Mouse (Mus musculus) intestine, postnatal 0 days (tissue): ENCODE measurements around the gene Stim2. TPM values are rescaled to one million over a fixed set of nuclear protein-coding genes. Genes with fewer than 3 reads are reported as not detected.

ENCODE experiments used
- ATAC-seq: fragments of 200-750 bp; cut with Nextera tagmentation; 2 replicates; pipeline ENCODE4 v1.8.0; 2017; ENCODE audit warnings: mild to moderate bottlenecking, moderate TSS enrichment, moderate library complexity
- H3K27ac ChIP-seq: fragments of 300-500 bp; sonication (generic); 2 replicates; pipeline ENCODE4 v1.5.1; 2014; ENCODE audit warnings: mild to moderate bottlenecking, low read depth, low read length, moderate library complexity
- H3K27me3 ChIP-seq: fragments of 300-500 bp; sonication (generic); replicated peaks from 2 replicates; pipeline ENCODE4 v1.6.1; 2014; ENCODE audit warnings: low read length, mixed read lengths; ENCODE audit not compliant: control insufficient read depth, insufficient read depth
- H3K36me3 ChIP-seq: fragments of 300-500 bp; sonication (generic); 2 replicates; pipeline ENCODE4 v1.6.1; 2014; ENCODE audit warnings: mild to moderate bottlenecking, moderate library complexity; ENCODE audit not compliant: control insufficient read depth, insufficient read depth
- H3K4me1 ChIP-seq: fragments of 300-500 bp; sonication (generic); replicated peaks from 2 replicates; pipeline ENCODE4 v1.6.1; 2014; ENCODE audit warnings: antibody characterized with exemption, low read length, mixed read lengths; ENCODE audit not compliant: control insufficient read depth, insufficient read depth
- H3K4me2 ChIP-seq: fragments of 300-500 bp; sonication (generic); replicated peaks from 2 replicates; pipeline ENCODE4 v1.6.1; 2014; ENCODE audit warnings: low read depth, mild to moderate bottlenecking, moderate library complexity
- H3K4me3 ChIP-seq: fragments of 300-500 bp; sonication (generic); 2 replicates; pipeline ENCODE4 v1.5.1; 2014; ENCODE audit warnings: low read depth, low read length
- H3K9ac ChIP-seq: fragments of 300-500 bp; sonication (generic); 2 replicates; pipeline ENCODE4 v1.6.1; 2014; ENCODE audit warnings: mild to moderate bottlenecking, low read depth, low read length
- H3K9me3 ChIP-seq: fragments of 300-500 bp; sonication (generic); 2 replicates; pipeline ENCODE4 v1.6.1; 2016; ENCODE audit warnings: mixed run types; ENCODE audit not compliant: control insufficient read depth
- CTCF ChIP-seq: sonication (generic); IDR thresholded peaks from 2 replicates; pipeline ENCODE4 v1.5.1; 2016; ENCODE audit warnings: low read depth, mild to moderate bottlenecking, control low read depth, antibody characterized with exemption, moderate library complexity
- WGBS: fragments of 180-500 bp; shearing (Covaris S2); extraction: QIAGEN DNeasy Blood & Tissue Kit; methylation state at CpG from one replicate; pipeline ENCODE4 v1.1.7; 2014; 5-methylcytosine and 5-hydroxymethylcytosine counted together
- polyA plus RNA-seq: library from polyadenylated mRNA; unstranded; fragments of >200 nt; fragmentation: Nextera tagmentation; extraction: Ambion mirVana; gene quantifications from 2 replicates; pipeline ENCODE4 v1.2.1, GENCODE M21; 2015

The Stim2 gene
- polyA plus RNA-seq, 1 experiment from 2014 or later = 13.9 TPM

- H3K27ac ChIP-seq = peak overlapping the region; percentile 89
- H3K36me3 ChIP-seq = no peaks in the 10 kb centered on the region
- ATAC-seq = peak; percentile 49
- H3K4me3 ChIP-seq = peak overlapping the region; percentile 90
- under 1% methylated on average over 70 of the region's 76 CpGs for WGBS
- H3K9ac ChIP-seq = peak overlapping the region; percentile 81
- no peaks in the 10 kb centered on the region for H3K9me3 ChIP-seq
- no peak for TF ChIP-seq CTCF
- peak overlapping the region; percentile 86 for H3K4me2 ChIP-seq
- no peaks in the 10 kb centered on the region for H3K27me3 ChIP-seq
- H3K4me1 ChIP-seq = peaks cover 3% of the 10 kb centered on the region; the same call in 1 of the 2 replicates
Measured at GRCm38 (mm10) chr5:53998743-53999460, 603 bp downstream of the Stim2 start.

- Histone ChIP-seq H3K4me3 (peak overlapping the region; percentile 90), H3K4me2 (peak overlapping the region; percentile 86), H3K27me3 (no peaks in the 10 kb centered on the region), H3K27ac (peak overlapping the region; percentile 89), H3K9me3 (no peaks in the 10 kb centered on the region), H3K4me1 (peaks cover 3% of the 10 kb centered on the region; the same call in 1 of the 2 replicates), H3K9ac (peak overlapping the region; percentile 81), H3K36me3 (no peaks in the 10 kb centered on the region)
- no peak; the same call in 1 of the 2 replicates for TF ChIP-seq CTCF
- ATAC-seq = no peak
- WGBS = under 1% methylated on average over 6 of the region's 6 CpGs
Measured at GRCm38 (mm10) chr5:53999461-53999770, 1.1 kb downstream of the Stim2 start.

- no peak overlapping the region for H3K27ac ChIP-seq
- ATAC-seq = no peak
- WGBS = 6% methylated on average over 2 of the region's 2 CpGs
Measured at GRCm38 (mm10) chr5:53999831-54000230, 1.5 kb downstream of the Stim2 start.

GRCm38 (mm10) chr5:54001021-54001420 is 2.7 kb downstream of the Stim2 start:
- no peaks in the 10 kb centered on the region for H3K9me3 ChIP-seq
- WGBS = 51% methylated on average over 5 of the region's 5 CpGs
- ATAC-seq = no peak
- TF ChIP-seq CTCF = no peak
- no peak overlapping the region for H3K4me2 ChIP-seq
- no peaks in the 10 kb centered on the region for H3K36me3 ChIP-seq
- H3K9ac ChIP-seq = no peak overlapping the region
- H3K27me3 ChIP-seq = no peaks in the 10 kb centered on the region
- no peak overlapping the region for H3K27ac ChIP-seq
- peaks cover 3% of the 10 kb centered on the region; the same call in 1 of the 2 replicates for H3K4me1 ChIP-seq
- no peak overlapping the region for H3K4me3 ChIP-seq

More at GRCm38 (mm10) chr5:53999831-54000230, 1.5 kb downstream of the Stim2 start:
- peaks cover 3% of the 10 kb centered on the region; the same call in 1 of the 2 replicates for H3K4me1 ChIP-seq
- peak overlapping the region; percentile 86 for H3K4me2 ChIP-seq
- no peaks in the 10 kb centered on the region for H3K9me3 ChIP-seq
- no peaks in the 10 kb centered on the region for H3K36me3 ChIP-seq
- peak overlapping the region; percentile 90 for H3K4me3 ChIP-seq
- peak overlapping the region; percentile 81; the same call in 1 of the 2 replicates for H3K9ac ChIP-seq
- H3K27me3 ChIP-seq = no peaks in the 10 kb centered on the region
- no peak for TF ChIP-seq CTCF

- Histone ChIP-seq H3K27ac (no peak overlapping the region), H3K36me3 (no peaks in the 10 kb centered on the region), H3K27me3 (no peaks in the 10 kb centered on the region), H3K4me2 (no peak overlapping the region), H3K9ac (no peak overlapping the region), H3K9me3 (no peaks in the 10 kb centered on the region), H3K4me3 (no peak overlapping the region), H3K4me1 (no peaks in the 10 kb centered on the region; the same call in 1 of the 2 replicates)
- 82% methylated on average over 2 of the region's 2 CpGs for WGBS
- ATAC-seq = no peak
- no peak for TF ChIP-seq CTCF
Measured at GRCm38 (mm10) chr5:54005111-54005864, 7.0 kb downstream of the Stim2 start.

- no peak for ATAC-seq
- Histone ChIP-seq H3K4me3 (no peak overlapping the region), H3K9me3 (no peaks in the 10 kb centered on the region), H3K36me3 (no peaks in the 10 kb centered on the region), H3K27ac (no peak overlapping the region), H3K9ac (no peak overlapping the region), H3K27me3 (no peaks in the 10 kb centered on the region), H3K4me1 (no peaks in the 10 kb centered on the region; the same call in 1 of the 2 replicates), H3K4me2 (no peak overlapping the region)
- no peak for TF ChIP-seq CTCF
- 47% methylated on average over 6 of the region's 6 CpGs for WGBS
Measured at GRCm38 (mm10) chr5:54005865-54006225, 7.5 kb downstream of the Stim2 start.
